Comparison of ENCODE assay signal across 8 mouse cellular contexts in genomic region chr16:77330996-77331395, GRCm38 (mm10).
A peak's percentile ranks its signal among the peaks of the same experiment; 100 is the strongest.
DNase-seq lines count a peak whose midpoint lies in the region; ATAC-seq and TF ChIP-seq lines count a peak whose summit lies in the region.

No protein-coding gene starts in this region.

- peak overlapping the region; percentile 94 for H3K27ac ChIP-seq in layer of hippocampus, adult 2 months
- peak overlapping the region; percentile 93 for H3K27ac ChIP-seq in forebrain, embryonic 13.5 days
- H3K27ac ChIP-seq in hindbrain, embryonic 11.5 days (ENCODE audit: low read depth, low read length), result peak overlapping the region; percentile 79; the same call in 1 of the 2 replicates
- H3K27ac ChIP-seq in limb, embryonic 12.5 days, result peak overlapping the region; percentile 98
- H3K27ac ChIP-seq in midbrain, embryonic 11.5 days (ENCODE audit: low read depth, low read length), result peak overlapping the region; percentile 91

- peak overlapping the region; percentile 60 for H3K4me2 ChIP-seq in forebrain, embryonic 13.5 days
- peak overlapping the region; percentile 30 for H3K4me2 ChIP-seq in hindbrain, embryonic 11.5 days (replicated peaks; ENCODE audit: low read depth, low read length)
- H3K4me2 ChIP-seq in limb, embryonic 12.5 days, result peak overlapping the region; percentile 57
- H3K4me2 ChIP-seq in midbrain, embryonic 11.5 days, result peak overlapping the region; percentile 54

- 0 out of 2 replicates have a peak, but pooled peaks have one; percentile 16 for ATAC-seq in forebrain, embryonic 13.5 days
- 0 out of 2 replicates have a peak, but pooled peaks have one; percentile 20 for ATAC-seq in hindbrain, embryonic 11.5 days (ENCODE audit: low FRiP score)
- no peak for ATAC-seq in limb, embryonic 12.5 days (ENCODE audit: insufficient number of reproducible peaks, insufficient read depth, low FRiP score, low TSS enrichment, low read depth)
- peak; percentile 40 for ATAC-seq in midbrain, embryonic 11.5 days (ENCODE audit: low FRiP score)

- no peak for DNase-seq in layer of hippocampus, adult 2 months (ENCODE audit: low spot score in 2 of 2)
- no peak for DNase-seq in layer of hippocampus, adult 9-11 months
- peak; percentile 67 for DNase-seq in hindbrain, embryonic 11.5 days (ENCODE audit: low spot score)
- peak; percentile 94 for DNase-seq in midbrain, embryonic 11.5 days (ENCODE audit: low spot score, missing footprints)
- DNase-seq in testis, postnatal 14 days (ENCODE audit: low spot score), result peak; percentile 70
- no peak for DNase-seq in cerebellum, postnatal 14 days

- no peak for TF ChIP-seq CTCF in layer of hippocampus, adult 2 months (conservative IDR thresholded peaks at IDR 0.05)

- H3K4me3 ChIP-seq in layer of hippocampus, adult 2 months, result peak overlapping the region; percentile 63
- H3K4me3 ChIP-seq in forebrain, embryonic 13.5 days, result peak overlapping the region; percentile 53
- peak overlapping the region; percentile 43 for H3K4me3 ChIP-seq in hindbrain, embryonic 11.5 days (ENCODE audit: low read depth, low read length)
- H3K4me3 ChIP-seq in limb, embryonic 12.5 days (replicated peaks), result peak overlapping the region; percentile 51
- H3K4me3 ChIP-seq in midbrain, embryonic 11.5 days (ENCODE audit: low read depth, low read length), result peak overlapping the region; percentile 61

- H3K4me1 ChIP-seq in forebrain, embryonic 13.5 days, result peaks cover 43% of the 10 kb centered on the region
- H3K4me1 ChIP-seq in hindbrain, embryonic 11.5 days (replicated peaks; ENCODE audit: control insufficient read depth, insufficient read depth, low read length), result peaks cover 3% of the 10 kb centered on the region; the same call in 1 of the 2 replicates
- 0 out of 2 replicates have a peak, but pooled peaks cover 10% of the 10 kb centered on the region for H3K4me1 ChIP-seq in limb, embryonic 12.5 days (replicated peaks)
- H3K4me1 ChIP-seq in midbrain, embryonic 11.5 days (ENCODE audit: control insufficient read depth, insufficient read depth, low read length), result peaks cover 14% of the 10 kb centered on the region

- peak overlapping the region; percentile 80 for H3K9ac ChIP-seq in forebrain, embryonic 13.5 days
- peak overlapping the region; percentile 58 for H3K9ac ChIP-seq in hindbrain, embryonic 11.5 days (ENCODE audit: low read depth, low read length)
- peak overlapping the region; percentile 78 for H3K9ac ChIP-seq in limb, embryonic 12.5 days (replicated peaks)
- peak overlapping the region; percentile 82 for H3K9ac ChIP-seq in midbrain, embryonic 11.5 days (ENCODE audit: low read length)

- H3K9me3 ChIP-seq in forebrain, embryonic 13.5 days (replicated peaks), result no peaks in the 10 kb centered on the region
- H3K9me3 ChIP-seq in hindbrain, embryonic 11.5 days (ENCODE audit: control insufficient read depth, low read length), result no peaks in the 10 kb centered on the region
- H3K9me3 ChIP-seq in limb, embryonic 12.5 days, result no peaks in the 10 kb centered on the region
- H3K9me3 ChIP-seq in midbrain, embryonic 11.5 days (ENCODE audit: control insufficient read depth, low read length), result no peaks in the 10 kb centered on the region

- WGBS in forebrain, embryonic 13.5 days, result 1% methylated on average over 8 of the region's 8 CpGs
- WGBS in hindbrain, embryonic 11.5 days, result 13% methylated on average over 8 of the region's 8 CpGs
- WGBS in limb, embryonic 12.5 days, result 13% methylated on average over 8 of the region's 8 CpGs
- 8% methylated on average over 8 of the region's 8 CpGs for WGBS in midbrain, embryonic 11.5 days

- peaks cover 14% of the 10 kb centered on the region for H3K36me3 ChIP-seq in forebrain, embryonic 13.5 days (ENCODE audit: poor library complexity, severe bottlenecking)
- H3K36me3 ChIP-seq in hindbrain, embryonic 11.5 days (ENCODE audit: control insufficient read depth, insufficient read depth, low read length), result no peaks in the 10 kb centered on the region
- H3K36me3 ChIP-seq in limb, embryonic 12.5 days, result peaks cover 7% of the 10 kb centered on the region; the same call in 1 of the 2 replicates
- peaks cover 3% of the 10 kb centered on the region; the same call in 1 of the 2 replicates for H3K36me3 ChIP-seq in midbrain, embryonic 11.5 days (ENCODE audit: control insufficient read depth, insufficient read depth, low read length)

- H3K27me3 ChIP-seq in forebrain, embryonic 13.5 days, result no peaks in the 10 kb centered on the region
- no peaks in the 10 kb centered on the region for H3K27me3 ChIP-seq in hindbrain, embryonic 11.5 days (ENCODE audit: control insufficient read depth, insufficient read depth, low read length)
- no peaks in the 10 kb centered on the region for H3K27me3 ChIP-seq in limb, embryonic 12.5 days
- no peaks in the 10 kb centered on the region for H3K27me3 ChIP-seq in midbrain, embryonic 11.5 days (ENCODE audit: control insufficient read depth, insufficient read depth, low read length)

Comparison
In these comparisons a context has a peak if more than half of its experiments do, and no peak if none do; other contexts are left out.
1. DNase-seq: peak in hindbrain, embryonic 11.5 days (single experiment), midbrain, embryonic 11.5 days (single experiment) and testis, postnatal 14 days (single experiment); none in layer of hippocampus, adult 2 months (0 of 2), layer of hippocampus, adult 9-11 months (single experiment) and cerebellum, postnatal 14 days (0 of 2).
2. Peak in every context shown above with its lines, with median percentiles within 50 percentile points of each other: H3K27ac ChIP-seq, H3K4me3 ChIP-seq, H3K4me2 ChIP-seq and H3K9ac ChIP-seq.